Mouse (Mus musculus): ENCODE results near the gene Hacl1. TPM values are rescaled to one million over a fixed set of nuclear protein-coding genes. Genes with fewer than 3 reads are reported as not detected.

Hacl1 gene
- polyA plus RNA-seq, 1 experiment from 2014 or later: 20.6 TPM

DNA sequence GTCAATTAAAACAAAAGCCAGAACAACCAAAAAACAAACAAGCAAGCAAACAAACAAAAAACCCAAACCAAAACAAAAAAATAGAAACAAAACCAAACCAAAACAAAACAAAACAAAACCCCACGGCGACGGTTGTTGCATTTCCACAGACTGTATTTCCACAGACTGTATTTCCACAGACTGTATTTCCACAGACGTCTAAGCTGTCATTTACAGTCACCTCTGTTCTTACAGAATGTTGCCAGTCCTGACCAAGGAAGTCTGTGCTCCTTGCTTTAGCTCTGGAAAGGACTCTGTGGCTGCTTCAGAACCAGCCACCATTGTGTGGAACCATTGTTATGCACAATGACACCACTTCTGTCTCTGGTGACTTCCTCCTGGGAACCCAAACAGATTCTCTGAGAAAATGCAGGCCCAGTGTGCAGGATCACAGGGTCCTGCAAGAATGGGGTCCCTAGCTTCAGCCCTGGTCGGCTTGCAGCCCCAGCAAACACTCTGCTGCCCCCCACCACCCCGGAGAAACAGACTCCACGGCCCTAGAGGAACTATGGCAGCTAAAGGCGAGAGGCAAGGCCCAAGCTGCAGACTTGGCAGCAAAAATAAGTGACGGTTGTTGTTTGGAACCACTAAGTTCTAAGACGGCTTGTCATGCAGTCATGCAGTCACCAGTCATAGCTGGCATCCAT lies 30.7 kb upstream of the Hacl1 start:
- 73% methylated on average over 10 of the region's 10 CpGs for WGBS
- no peak for ATAC-seq (ENCODE audit: low FRiP score, low TSS enrichment)
- no peak overlapping the region for H3K27ac ChIP-seq (ENCODE audit: low read depth, low read length)
- H3K4me2 ChIP-seq (replicated peaks; ENCODE audit: low read depth, low read length): no peak overlapping the region
- 0 out of 2 replicates have a peak, but pooled peaks cover 2% of the 10 kb centered on the region for H3K36me3 ChIP-seq (ENCODE audit: control insufficient read depth, insufficient read depth, low read length)
- no peak overlapping the region for H3K9ac ChIP-seq (ENCODE audit: low read depth, low read length)
- H3K4me1 ChIP-seq (ENCODE audit: control insufficient read depth, insufficient read depth, low read length): no peaks in the 10 kb centered on the region
- no peak overlapping the region for H3K4me3 ChIP-seq (ENCODE audit: low read length)
- no peaks in the 10 kb centered on the region for H3K27me3 ChIP-seq (ENCODE audit: control insufficient read depth, insufficient read depth, low read length)
- no peaks in the 10 kb centered on the region for H3K9me3 ChIP-seq (ENCODE audit: control insufficient read depth, low read length)

DNA sequence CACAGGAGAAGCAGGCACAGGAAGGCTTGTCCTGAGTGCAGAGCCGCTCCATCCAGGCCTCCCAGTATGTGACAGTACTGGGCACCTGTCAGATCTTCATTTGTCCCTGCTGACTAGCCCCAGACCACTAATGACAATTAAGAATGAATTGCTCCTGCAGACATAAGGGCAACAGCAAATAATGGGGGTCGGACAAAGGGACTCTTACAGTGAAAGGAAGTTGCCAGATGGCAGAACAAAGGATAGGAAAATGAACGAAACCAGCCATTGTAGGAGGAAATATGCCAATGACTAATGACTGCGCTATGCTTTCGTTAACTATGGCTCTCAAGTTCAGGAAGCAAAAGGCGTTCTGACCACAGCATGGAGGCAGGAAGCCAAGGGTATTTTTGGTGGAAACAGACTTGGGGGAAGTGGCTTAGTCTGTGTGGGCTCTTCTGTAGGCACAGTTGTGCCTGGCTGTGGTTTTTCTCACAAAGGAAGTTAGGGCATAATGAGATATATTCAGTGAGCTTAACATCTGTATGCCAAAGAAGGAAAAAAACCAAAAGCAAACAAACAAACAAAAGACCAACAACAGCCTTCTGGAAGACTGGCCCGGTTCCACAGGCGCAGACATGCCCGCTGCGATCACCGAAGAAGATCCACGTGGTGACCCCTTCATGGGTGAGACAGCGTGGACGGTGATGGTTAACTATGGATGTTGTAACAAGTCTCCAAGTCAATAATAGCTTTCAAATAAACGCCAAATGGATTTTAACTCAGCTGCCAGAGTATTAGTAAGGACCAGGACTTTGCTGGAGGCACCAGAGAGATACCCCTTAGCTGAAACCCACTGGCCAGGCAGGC lies 28.8 kb upstream of the Hacl1 start:
- H3K36me3 ChIP-seq (ENCODE audit: control insufficient read depth, insufficient read depth, low read length): peaks cover 2% of the 10 kb centered on the region; the same call in 1 of the 2 replicates
- no peak overlapping the region for H3K9ac ChIP-seq (ENCODE audit: low read depth, low read length)
- ATAC-seq (ENCODE audit: low FRiP score, low TSS enrichment): no peak; the same call in 1 of the 2 replicates
- H3K4me2 ChIP-seq (replicated peaks; ENCODE audit: low read depth, low read length): no peak overlapping the region
- H3K4me1 ChIP-seq (ENCODE audit: control insufficient read depth, insufficient read depth, low read length): no peaks in the 10 kb centered on the region
- no peaks in the 10 kb centered on the region for H3K27me3 ChIP-seq (ENCODE audit: control insufficient read depth, insufficient read depth, low read length)
- H3K27ac ChIP-seq (ENCODE audit: low read depth, low read length): peak overlapping the region; percentile 3; the same call in 1 of the 2 replicates
- 84% methylated on average over 15 of the region's 15 CpGs for WGBS
- no peaks in the 10 kb centered on the region for H3K9me3 ChIP-seq (ENCODE audit: control insufficient read depth, low read length)
- H3K4me3 ChIP-seq (ENCODE audit: low read length): no peak overlapping the region

DNA sequence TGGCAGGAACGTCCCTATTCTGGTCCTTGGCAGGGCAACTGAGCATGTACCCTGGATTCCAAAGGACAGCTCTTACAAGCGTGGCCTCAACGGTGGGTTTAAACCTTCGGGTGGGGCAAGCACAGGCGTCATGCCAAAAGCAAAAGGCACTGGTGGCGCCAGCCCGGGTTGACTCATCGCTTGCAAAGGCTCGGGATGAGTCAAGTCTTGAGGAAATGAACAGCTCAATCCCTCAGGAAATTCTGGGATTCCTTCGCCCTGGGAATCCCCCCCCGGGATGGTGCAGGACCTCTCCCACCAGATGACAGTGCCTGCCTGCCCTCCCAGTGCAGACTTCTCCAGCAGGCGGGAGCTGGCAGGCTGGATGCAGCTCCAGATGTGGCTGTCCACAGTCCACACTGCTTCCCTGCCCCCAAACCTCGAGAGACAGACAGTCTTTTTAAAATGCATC lies 28.1 kb upstream of the Hacl1 start:
- peaks cover 2% of the 10 kb centered on the region; the same call in 1 of the 2 replicates for H3K36me3 ChIP-seq (ENCODE audit: control insufficient read depth, insufficient read depth, low read length)
- H3K9me3 ChIP-seq (ENCODE audit: control insufficient read depth, low read length): no peaks in the 10 kb centered on the region
- H3K27ac ChIP-seq (ENCODE audit: low read depth, low read length): peak overlapping the region; percentile 37; the same call in 1 of the 2 replicates
- no peak for ATAC-seq (ENCODE audit: low FRiP score, low TSS enrichment)
- no peak overlapping the region for H3K9ac ChIP-seq (ENCODE audit: low read depth, low read length)
- whole genome bisulfite sequencing: 81% methylated on average over 13 of the region's 13 CpGs
- H3K4me3 ChIP-seq (ENCODE audit: low read length): no peak overlapping the region
- no peaks in the 10 kb centered on the region for H3K4me1 ChIP-seq (ENCODE audit: control insufficient read depth, insufficient read depth, low read length)
- no peak overlapping the region for H3K4me2 ChIP-seq (replicated peaks; ENCODE audit: low read depth, low read length)
- H3K27me3 ChIP-seq (ENCODE audit: control insufficient read depth, insufficient read depth, low read length): no peaks in the 10 kb centered on the region

DNA sequence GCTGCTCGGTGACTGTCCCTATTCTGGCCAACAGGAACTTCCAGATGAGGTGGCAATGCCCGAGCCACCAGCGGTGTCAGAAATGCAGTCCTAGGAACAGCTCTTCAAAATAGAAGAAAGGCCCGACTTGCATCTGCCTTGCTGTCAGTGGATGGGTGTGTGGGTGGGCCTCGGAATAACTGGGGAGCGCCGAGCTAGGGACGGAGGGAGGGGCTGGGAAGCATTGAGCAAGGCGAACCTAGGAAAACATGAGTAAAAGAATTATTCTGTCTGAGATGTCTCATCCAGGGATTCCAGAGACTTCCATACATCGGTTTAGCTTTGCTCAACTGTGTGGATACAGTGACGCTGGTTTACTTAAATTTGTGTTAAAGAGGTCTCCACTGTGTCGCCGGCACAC lies 27.2 kb upstream of the Hacl1 start:
- no peak overlapping the region for H3K4me2 ChIP-seq (replicated peaks; ENCODE audit: low read depth, low read length)
- no peaks in the 10 kb centered on the region for H3K9me3 ChIP-seq (ENCODE audit: control insufficient read depth, low read length)
- H3K4me1 ChIP-seq (ENCODE audit: control insufficient read depth, insufficient read depth, low read length): no peaks in the 10 kb centered on the region
- no peak overlapping the region; the same call in 1 of the 2 replicates for H3K27ac ChIP-seq (ENCODE audit: low read depth, low read length)
- no peaks in the 10 kb centered on the region for H3K27me3 ChIP-seq (ENCODE audit: control insufficient read depth, insufficient read depth, low read length)
- no peak overlapping the region for H3K4me3 ChIP-seq (ENCODE audit: low read length)
- ATAC-seq (ENCODE audit: low FRiP score, low TSS enrichment): no peak
- 87% methylated on average over 13 of the region's 13 CpGs for WGBS
- H3K9ac ChIP-seq (ENCODE audit: low read depth, low read length): no peak overlapping the region
- peaks cover 2% of the 10 kb centered on the region; the same call in 1 of the 2 replicates for H3K36me3 ChIP-seq (ENCODE audit: control insufficient read depth, insufficient read depth, low read length)

DNA sequence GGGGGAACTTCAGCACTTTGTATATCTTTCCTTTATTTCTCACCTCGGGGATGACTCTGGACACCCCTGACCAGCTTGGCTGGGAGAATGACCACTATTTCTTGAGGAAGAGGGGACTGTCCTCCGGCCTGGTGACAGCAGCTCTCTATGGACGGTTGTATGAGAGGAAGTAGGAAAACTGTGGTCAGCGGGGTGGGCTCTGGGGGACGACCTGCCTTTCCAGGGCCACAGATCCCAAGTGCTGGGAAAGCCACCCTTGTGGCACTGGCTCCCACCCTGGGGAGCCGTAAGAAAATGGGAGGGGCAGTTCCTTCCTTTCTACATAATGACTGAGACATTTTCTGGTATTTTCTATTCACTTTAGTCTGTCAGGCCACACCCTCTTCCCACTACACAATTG lies 26.7 kb upstream of the Hacl1 start:
- WGBS: 82% methylated on average over 6 of the region's 6 CpGs

DNA sequence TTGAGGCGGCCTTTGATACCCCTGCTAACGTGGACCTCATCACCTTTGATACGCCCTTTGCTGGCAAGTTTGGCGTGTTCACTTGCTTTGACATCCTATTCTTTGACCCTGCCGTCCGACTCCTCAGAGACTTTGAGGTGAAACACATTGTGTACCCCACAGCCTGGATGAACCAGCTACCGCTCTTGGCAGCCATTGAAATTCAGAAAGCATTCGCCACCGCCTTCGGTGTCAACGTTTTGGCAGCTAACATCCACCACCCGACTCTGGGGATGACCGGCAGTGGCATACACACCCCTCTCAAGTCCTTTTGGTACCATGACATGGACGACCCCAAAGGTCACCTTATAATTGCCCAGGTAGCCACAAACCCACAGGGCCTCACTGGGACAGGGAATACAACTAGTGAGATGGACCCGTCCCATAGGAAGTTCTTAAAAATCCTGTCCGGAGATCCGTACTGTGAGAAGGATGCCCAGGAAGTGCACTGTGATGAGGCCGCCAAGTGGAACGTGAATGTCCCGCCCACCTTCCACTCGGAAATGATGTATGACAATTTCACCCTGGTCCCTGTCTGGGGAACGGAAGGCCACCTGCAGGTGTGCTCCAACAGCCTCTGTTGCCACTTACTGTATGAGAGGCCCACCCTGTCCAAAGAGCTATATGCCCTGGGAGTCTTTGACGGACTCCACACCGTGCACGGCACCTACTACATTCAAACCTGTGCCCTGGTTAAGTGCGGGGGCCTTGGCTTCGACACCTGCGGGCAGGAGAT lies 26.0 kb upstream of the Hacl1 start:
- 95% methylated on average over 28 of the region's 28 CpGs for WGBS
- ATAC-seq (ENCODE audit: low FRiP score, low TSS enrichment): no peak
- Histone ChIP-seq H3K27ac (ENCODE audit: low read depth, low read length) (no peak overlapping the region), H3K4me2 (replicated peaks; ENCODE audit: low read depth, low read length) (no peak overlapping the region), H3K9me3 (ENCODE audit: control insufficient read depth, low read length) (no peaks in the 10 kb centered on the region), H3K27me3 (ENCODE audit: control insufficient read depth, insufficient read depth, low read length) (no peaks in the 10 kb centered on the region), H3K4me1 (ENCODE audit: control insufficient read depth, insufficient read depth, low read length) (peaks cover 11% of the 10 kb centered on the region), H3K9ac (ENCODE audit: low read depth, low read length) (no peak overlapping the region), H3K36me3 (ENCODE audit: control insufficient read depth, insufficient read depth, low read length) (peaks cover 2% of the 10 kb centered on the region; the same call in 1 of the 2 replicates), H3K4me3 (ENCODE audit: low read length) (no peak overlapping the region)

More for the DNA sequence above, 26.7 kb upstream of the Hacl1 start:
- Histone ChIP-seq H3K9ac (ENCODE audit: low read depth, low read length) (no peak overlapping the region), H3K4me1 (ENCODE audit: control insufficient read depth, insufficient read depth, low read length) (peaks cover 6% of the 10 kb centered on the region), H3K27me3 (ENCODE audit: control insufficient read depth, insufficient read depth, low read length) (no peaks in the 10 kb centered on the region), H3K9me3 (ENCODE audit: control insufficient read depth, low read length) (no peaks in the 10 kb centered on the region), H3K36me3 (ENCODE audit: control insufficient read depth, insufficient read depth, low read length) (peaks cover 2% of the 10 kb centered on the region; the same call in 1 of the 2 replicates), H3K4me2 (replicated peaks; ENCODE audit: low read depth, low read length) (no peak overlapping the region), H3K27ac (ENCODE audit: low read depth, low read length) (no peak overlapping the region), H3K4me3 (ENCODE audit: low read length) (no peak overlapping the region)
- no peak for ATAC-seq (ENCODE audit: low FRiP score, low TSS enrichment)

DNA sequence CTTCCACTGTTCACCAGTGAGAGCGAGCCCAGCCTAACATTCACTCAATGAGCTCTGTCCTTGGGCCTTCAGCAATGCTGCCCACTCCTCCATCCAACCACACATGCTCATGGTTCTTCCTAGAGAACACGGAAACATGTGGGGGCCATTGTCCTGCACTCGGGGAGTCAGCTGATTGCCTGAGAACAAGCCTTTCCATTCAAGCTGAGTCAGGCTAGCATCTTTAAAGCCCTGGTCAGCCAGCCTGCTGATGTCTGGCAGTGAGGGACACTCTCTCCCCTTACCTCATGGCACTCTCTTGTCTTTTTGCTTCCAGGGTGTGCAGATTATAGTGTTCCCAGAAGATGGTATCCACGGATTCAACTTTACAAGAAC lies 24.5 kb upstream of the Hacl1 start:
- no peaks in the 10 kb centered on the region for H3K27me3 ChIP-seq (ENCODE audit: control insufficient read depth, insufficient read depth, low read length)
- H3K9ac ChIP-seq (ENCODE audit: low read depth, low read length): no peak overlapping the region
- H3K27ac ChIP-seq (ENCODE audit: low read depth, low read length): no peak overlapping the region
- H3K4me1 ChIP-seq (ENCODE audit: control insufficient read depth, insufficient read depth, low read length): peaks cover 21% of the 10 kb centered on the region
- 83% methylated on average over 4 of the region's 4 CpGs for WGBS
- H3K36me3 ChIP-seq (ENCODE audit: control insufficient read depth, insufficient read depth, low read length): peaks cover 2% of the 10 kb centered on the region; the same call in 1 of the 2 replicates
- ATAC-seq (ENCODE audit: low FRiP score, low TSS enrichment): no peak
- H3K4me2 ChIP-seq (replicated peaks; ENCODE audit: low read depth, low read length): no peak overlapping the region
- H3K9me3 ChIP-seq (ENCODE audit: control insufficient read depth, low read length): no peaks in the 10 kb centered on the region
- H3K4me3 ChIP-seq (ENCODE audit: low read length): no peak overlapping the region

DNA sequence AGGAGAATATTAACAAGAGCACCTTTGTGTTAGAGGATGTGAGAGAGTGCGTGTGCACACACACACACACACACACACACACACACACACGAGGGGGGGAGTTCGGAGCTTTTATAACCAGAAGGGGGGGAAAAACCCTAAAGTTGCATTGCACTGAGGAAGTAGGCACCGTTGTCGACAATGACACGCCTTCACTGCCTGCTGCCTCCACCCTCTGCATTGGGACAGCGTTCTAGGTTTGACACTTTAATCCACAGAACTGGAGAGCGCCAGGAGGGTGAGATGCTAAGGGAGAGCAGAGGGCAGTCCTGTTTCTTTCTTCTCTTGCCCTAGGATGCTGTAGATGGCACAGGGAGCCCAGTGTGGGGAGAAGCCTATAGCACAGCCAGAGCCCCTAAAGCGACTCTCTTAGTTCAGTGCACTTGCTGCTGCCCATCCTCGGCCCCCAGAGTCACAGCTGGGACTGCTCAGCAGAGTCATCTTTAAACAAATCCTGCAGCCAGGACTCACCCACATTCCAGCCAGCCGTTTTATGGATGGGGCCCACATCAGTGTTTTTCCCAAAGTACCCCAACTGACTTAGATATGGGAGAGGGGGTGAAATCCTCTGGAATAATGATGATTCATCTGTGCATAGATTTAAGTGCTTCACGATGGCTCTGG lies 23.9 kb upstream of the Hacl1 start:
- Histone ChIP-seq H3K27me3 (ENCODE audit: control insufficient read depth, insufficient read depth, low read length) (no peaks in the 10 kb centered on the region), H3K4me2 (replicated peaks; ENCODE audit: low read depth, low read length) (no peak overlapping the region), H3K36me3 (ENCODE audit: control insufficient read depth, insufficient read depth, low read length) (peaks cover 2% of the 10 kb centered on the region; the same call in 1 of the 2 replicates), H3K4me3 (ENCODE audit: low read length) (no peak overlapping the region), H3K9ac (ENCODE audit: low read depth, low read length) (no peak overlapping the region), H3K27ac (ENCODE audit: low read depth, low read length) (no peak overlapping the region), H3K4me1 (ENCODE audit: control insufficient read depth, insufficient read depth, low read length) (peaks cover 21% of the 10 kb centered on the region), H3K9me3 (ENCODE audit: control insufficient read depth, low read length) (no peaks in the 10 kb centered on the region)
- ATAC-seq (ENCODE audit: low FRiP score, low TSS enrichment): no peak
- 59% methylated on average over 12 of the region's 12 CpGs for WGBS

All from kidney, embryonic 14.5 days (tissue).